Mouse (Mus musculus) olfactory bulb, adult 2 months (tissue): Measurements from ENCODE around the gene Orai3.
A peak's percentile ranks its signal among the peaks of the same experiment; 100 is the strongest.

Source experiments
- CTCF ChIP-seq: fragments of 200-500 bp; IDR thresholded peaks from 2 replicates; pipeline ENCODE4 v1.5.1; 2012; ENCODE audit warnings: low read depth, mild to moderate bottlenecking, low read length, moderate library complexity; ENCODE audit not compliant: insufficient read depth
- POLR2A ChIP-seq: fragments of 200-500 bp; IDR thresholded peaks from 2 replicates; pipeline ENCODE4 v1.6.1; 2012; ENCODE audit warnings: mild to moderate bottlenecking, low read depth, low read length, moderate library complexity; ENCODE audit not compliant: insufficient read depth

GRCm38 (mm10) chr7:127815954-127816821, 46.6 kb downstream of the Orai3 start:
- TF ChIP-seq CTCF, result peak; percentile 17; the same call in 1 of the 2 replicates
- TF ChIP-seq POLR2A, result no peak
